Mouse (Mus musculus) embryonic facial prominence, embryonic 15.5 days (tissue): ENCODE data around the gene Gpam. TPM values are rescaled to one million over a fixed set of nuclear protein-coding genes. Genes with fewer than 3 reads are reported as not detected.
A peak's percentile ranks its signal among the peaks of the same experiment; 100 is the strongest.
"Not testable (repeated sequence)": the region's sequence is repeated elsewhere in the genome, so short reads cannot be mapped to it uniquely, and the experiment has no call there.

Experiments
- ATAC-seq: fragments of 200-750 bp; cut with Nextera tagmentation; 2 replicates; pipeline ENCODE4 v1.8.0; 2017; ENCODE audit warnings: low read depth, moderate TSS enrichment; ENCODE audit not compliant: insufficient number of reproducible peaks, low FRiP score, low TSS enrichment
- H3K27ac ChIP-seq: fragments of 300-500 bp; sonication (generic); replicated peaks from 2 replicates; pipeline ENCODE4 v1.5.1; 2015; ENCODE audit warnings: mild to moderate bottlenecking, inconsistent platforms
- H3K27me3 ChIP-seq: fragments of 300-500 bp; sonication (generic); 2 replicates; pipeline ENCODE4 v1.6.1; 2015; ENCODE audit warnings: inconsistent platforms
- H3K36me3 ChIP-seq: fragments of 300-500 bp; sonication (generic); 2 replicates; pipeline ENCODE4 v1.6.1; 2015; ENCODE audit warnings: mild to moderate bottlenecking, inconsistent platforms
- H3K4me1 ChIP-seq: fragments of 300-500 bp; sonication (generic); 2 replicates; pipeline ENCODE4 v1.6.1; 2015; ENCODE audit warnings: inconsistent platforms
- H3K4me2 ChIP-seq: fragments of 300-500 bp; sonication (generic); replicated peaks from 2 replicates; pipeline ENCODE4 v1.6.1; 2015; ENCODE audit warnings: mild to moderate bottlenecking, inconsistent platforms
- H3K4me3 ChIP-seq: fragments of 300-500 bp; sonication (generic); replicated peaks from 2 replicates; pipeline ENCODE4 v1.5.1; 2015; ENCODE audit warnings: mild to moderate bottlenecking, inconsistent platforms
- H3K9ac ChIP-seq: fragments of 300-500 bp; sonication (generic); 2 replicates; pipeline ENCODE4 v1.6.1; 2015; ENCODE audit warnings: inconsistent platforms
- H3K9me3 ChIP-seq: fragments of 300-500 bp; sonication (generic); replicated peaks from 2 replicates; pipeline ENCODE4 v1.6.1; 2016; ENCODE audit warnings: inconsistent platforms
- WGBS: fragments of 180-500 bp; shearing (Covaris S2); methylation state at CpG from one replicate; pipeline ENCODE4 v1.1.7; 2015; 5-methylcytosine and 5-hydroxymethylcytosine counted together
- polyA plus RNA-seq: library from polyadenylated mRNA; unstranded; fragments of >200 nt; fragmentation: Nextera tagmentation; extraction: Ambion mirVana; gene quantifications from 2 replicates; pipeline ENCODE4 v1.2.1, GENCODE M21; 2015

The Gpam gene
- polyA plus RNA-seq, 1 experiment from 2014 or later: 13.7 TPM

GRCm38 (mm10) chr19:55158606-55159005, 31.6 kb upstream of the Gpam start:
- Histone ChIP-seq H3K9ac (no peak overlapping the region), H3K27ac (no peak overlapping the region), H3K36me3 (no peaks in the 10 kb centered on the region), H3K4me2 (no peak overlapping the region), H3K27me3 (no peaks in the 10 kb centered on the region), H3K9me3 (no peaks in the 10 kb centered on the region), H3K4me1 (no peaks in the 10 kb centered on the region), H3K4me3 (no peak overlapping the region)
- no peak for ATAC-seq
- WGBS: 59% methylated on average over 8 of the region's 8 CpGs

GRCm38 (mm10) chr19:55157029-55157428, 30.0 kb upstream of the Gpam start:
- WGBS: 75% methylated on average over 7 of the region's 7 CpGs
- H3K9ac ChIP-seq: no peak overlapping the region
- H3K4me2 ChIP-seq: no peak overlapping the region
- ATAC-seq: no peak
- H3K36me3 ChIP-seq: no peaks in the 10 kb centered on the region
- H3K27ac ChIP-seq: no peak overlapping the region
- no peaks in the 10 kb centered on the region for H3K4me1 ChIP-seq
- H3K27me3 ChIP-seq: no peaks in the 10 kb centered on the region
- no peaks in the 10 kb centered on the region for H3K9me3 ChIP-seq
- no peak overlapping the region for H3K4me3 ChIP-seq

- Histone ChIP-seq H3K36me3 (no peaks in the 10 kb centered on the region), H3K27me3 (no peaks in the 10 kb centered on the region), H3K4me1 (0 out of 2 replicates have a peak, but pooled peaks cover 9% of the 10 kb centered on the region), H3K4me2 (no peak overlapping the region), H3K9ac (no peak overlapping the region), H3K4me3 (no peak overlapping the region), H3K27ac (no peak overlapping the region), H3K9me3 (no peaks in the 10 kb centered on the region)
- WGBS: 88% methylated on average over 6 of the region's 6 CpGs
- ATAC-seq: no peak
Measured at GRCm38 (mm10) chr19:55152983-55153382, 25.9 kb upstream of the Gpam start.

GRCm38 (mm10) chr19:55152274-55152673, 25.2 kb upstream of the Gpam start:
- H3K4me2 ChIP-seq, H3K27ac ChIP-seq, H3K4me1 ChIP-seq, H3K9me3 ChIP-seq, H3K9ac ChIP-seq, H3K27me3 ChIP-seq, ATAC-seq, H3K36me3 ChIP-seq, H3K4me3 ChIP-seq: not testable (repeated sequence)
- 70% methylated on average over 5 of the region's 6 CpGs for WGBS

GRCm38 (mm10) chr19:55149646-55150045, 22.6 kb upstream of the Gpam start:
- ATAC-seq: peak; percentile 51; the same call in 1 of the 2 replicates
- 28% methylated on average over 6 of the region's 6 CpGs for WGBS

GRCm38 (mm10) chr19:55148109-55148508, 21.1 kb upstream of the Gpam start:
- Histone ChIP-seq H3K4me2 (no peak overlapping the region), H3K27ac (no peak overlapping the region), H3K9ac (no peak overlapping the region), H3K4me1 (peaks cover 19% of the 10 kb centered on the region), H3K27me3 (no peaks in the 10 kb centered on the region), H3K4me3 (no peak overlapping the region), H3K36me3 (no peaks in the 10 kb centered on the region), H3K9me3 (no peaks in the 10 kb centered on the region)
- 69% methylated on average over 6 of the region's 6 CpGs for WGBS
- no peak for ATAC-seq

More at GRCm38 (mm10) chr19:55149646-55150045, 22.6 kb upstream of the Gpam start:
- Histone ChIP-seq H3K9ac (no peak overlapping the region), H3K9me3 (no peaks in the 10 kb centered on the region), H3K4me3 (no peak overlapping the region), H3K36me3 (no peaks in the 10 kb centered on the region), H3K4me2 (no peak overlapping the region), H3K27me3 (no peaks in the 10 kb centered on the region), H3K4me1 (peaks cover 10% of the 10 kb centered on the region; the same call in 1 of the 2 replicates), H3K27ac (0 out of 2 replicates have a peak overlapping the region, but pooled peaks have one; percentile 1)

- Histone ChIP-seq H3K27me3 (no peaks in the 10 kb centered on the region), H3K27ac (no peak overlapping the region), H3K4me1 (peaks cover 19% of the 10 kb centered on the region), H3K9ac (no peak overlapping the region), H3K4me2 (no peak overlapping the region), H3K4me3 (no peak overlapping the region), H3K36me3 (no peaks in the 10 kb centered on the region), H3K9me3 (no peaks in the 10 kb centered on the region)
- no peak for ATAC-seq
- WGBS: 42% methylated on average over 9 of the region's 9 CpGs
Measured at GRCm38 (mm10) chr19:55147568-55147967, 20.5 kb upstream of the Gpam start.

- ATAC-seq: no peak
- 79% methylated on average over 2 of the region's 2 CpGs for WGBS
- no peak overlapping the region for H3K4me3 ChIP-seq
- H3K27me3 ChIP-seq: no peaks in the 10 kb centered on the region
- no peaks in the 10 kb centered on the region for H3K36me3 ChIP-seq
- H3K9ac ChIP-seq: no peak overlapping the region
- H3K4me1 ChIP-seq: peaks cover 21% of the 10 kb centered on the region
- no peak overlapping the region for H3K27ac ChIP-seq
- H3K4me2 ChIP-seq: no peak overlapping the region
- H3K9me3 ChIP-seq: no peaks in the 10 kb centered on the region
Measured at GRCm38 (mm10) chr19:55145136-55145535, 18.1 kb upstream of the Gpam start.

GRCm38 (mm10) chr19:55144691-55145090, 17.7 kb upstream of the Gpam start:
- Histone ChIP-seq H3K4me3 (no peak overlapping the region), H3K27me3 (no peaks in the 10 kb centered on the region), H3K4me2 (no peak overlapping the region), H3K36me3 (no peaks in the 10 kb centered on the region), H3K9me3 (no peaks in the 10 kb centered on the region), H3K9ac (no peak overlapping the region), H3K4me1 (peaks cover 21% of the 10 kb centered on the region), H3K27ac (peak overlapping the region; percentile 24; the same call in 1 of the 2 replicates)
- WGBS: 57% methylated on average over 5 of the region's 5 CpGs
- ATAC-seq: no peak

GRCm38 (mm10) chr19:55143391-55144300, 16.6 kb upstream of the Gpam start:
- Histone ChIP-seq H3K4me2 (no peak overlapping the region), H3K9me3 (no peaks in the 10 kb centered on the region), H3K36me3 (no peaks in the 10 kb centered on the region), H3K4me3 (no peak overlapping the region), H3K4me1 (peaks cover 14% of the 10 kb centered on the region), H3K27ac (peak overlapping the region; percentile 58), H3K9ac (no peak overlapping the region), H3K27me3 (no peaks in the 10 kb centered on the region)
- 17% methylated on average over 11 of the region's 11 CpGs for WGBS
- ATAC-seq: peak; percentile 66; the same call in 1 of the 2 replicates

- no peak overlapping the region for H3K9ac ChIP-seq
- ATAC-seq: no peak
Measured at GRCm38 (mm10) chr19:55139301-55139700, 12.3 kb upstream of the Gpam start.

More at GRCm38 (mm10) chr19:55139301-55139700, 12.3 kb upstream of the Gpam start:
- Histone ChIP-seq H3K4me3 (no peak overlapping the region), H3K4me1 (peaks cover 8% of the 10 kb centered on the region; the same call in 1 of the 2 replicates), H3K27ac (no peak overlapping the region), H3K4me2 (no peak overlapping the region), H3K27me3 (no peaks in the 10 kb centered on the region), H3K36me3 (no peaks in the 10 kb centered on the region), H3K9me3 (no peaks in the 10 kb centered on the region)
- 56% methylated on average over 7 of the region's 7 CpGs for WGBS
